10 mouse cellular contexts compared by ENCODE assay signal in the genomic region with DNA sequence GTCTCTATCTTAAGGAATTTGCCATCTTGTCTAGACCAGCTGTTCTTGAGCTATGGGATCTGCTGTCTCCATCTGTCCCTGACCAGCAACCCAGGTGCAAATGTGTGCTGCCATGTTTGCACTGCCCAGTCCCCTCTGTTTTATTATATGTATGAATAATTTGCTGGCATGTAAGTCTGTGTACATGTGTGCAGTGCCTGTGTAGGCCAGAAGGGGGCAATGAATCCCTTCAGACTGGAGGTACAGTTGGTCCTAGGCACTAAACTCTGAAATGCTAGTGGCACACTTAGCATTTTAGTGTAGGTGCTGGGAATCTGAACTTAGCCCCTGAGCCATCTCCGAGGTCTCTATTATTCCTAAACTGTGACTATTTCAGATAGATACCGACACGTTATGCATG. TPM values are rescaled to one million over a fixed set of nuclear protein-coding genes. Genes with fewer than 3 reads are reported as not detected.
DNase-seq lines count a peak whose midpoint lies in the region; ATAC-seq and TF ChIP-seq lines count a peak whose summit lies in the region.
"Had no signal": no experiment of that assay in that cellular context is flagged by ENCODE, and none has a peak within 500 bp of the region (broad histone marks: within the 10 kb centered on the region; RNA-seq: fewer than 3 reads in every experiment).

No protein-coding gene starts in this region.

- peaks cover 87% of the 10 kb centered on the region for H3K36me3 ChIP-seq in heart, embryonic 10.5 days
- H3K36me3 ChIP-seq in C2C12 (ENCODE audit: control insufficient read depth, insufficient read depth) = peaks cover 87% of the 10 kb centered on the region

- H3K9me3 ChIP-seq in heart, embryonic 10.5 days = no peaks in the 10 kb centered on the region
- H3K9me3 ChIP-seq: embryonic facial prominence, embryonic 15.5 days had no signal

- H3K27me3 ChIP-seq in heart, embryonic 10.5 days (ENCODE audit: insufficient read depth, poor library complexity, severe bottlenecking) = no peaks in the 10 kb centered on the region
- no peaks in the 10 kb centered on the region for H3K27me3 ChIP-seq in C2C12 (ENCODE audit: control insufficient read depth, insufficient read depth, insufficient read length)
- H3K27me3 ChIP-seq: embryonic facial prominence, embryonic 15.5 days had no signal

- ATAC-seq in erythroblast, adult 5-6 weeks (replicated peaks; ENCODE audit: low FRiP score, poor library complexity, severe bottlenecking) = peak; percentile 75; the same call in 1 of the 2 replicates

- H3K4me1 ChIP-seq in heart, embryonic 10.5 days = no peaks in the 10 kb centered on the region
- H3K4me1 ChIP-seq: embryonic facial prominence, embryonic 15.5 days had no signal

- H3K79me2 ChIP-seq in C2C12 (ENCODE audit: control insufficient read depth, insufficient read depth) = no peaks in the 10 kb centered on the region

- no peak overlapping the region for H3ac ChIP-seq in C2C12 (ENCODE audit: control insufficient read depth, insufficient read length, low read depth)

- WGBS in heart, embryonic 10.5 days = 85% methylated on average over 3 of the region's 3 CpGs

- H3K27ac ChIP-seq in heart, embryonic 10.5 days = no peak overlapping the region
- H3K27ac ChIP-seq: embryonic facial prominence, embryonic 15.5 days; macrophage had no signal

- no peak overlapping the region for H3K4me3 ChIP-seq in heart, embryonic 10.5 days
- H3K4me3 ChIP-seq in C2C12 (ENCODE audit: insufficient read depth, poor library complexity, severe bottlenecking) = no peak overlapping the region
- H3K4me3 ChIP-seq: embryonic facial prominence, embryonic 15.5 days had no signal

- TF ChIP-seq CTCF in C2C12 (IDR thresholded peaks at IDR 0.05; ENCODE audit: control insufficient read depth, insufficient read depth, insufficient read length) = peak; percentile 20

- no peaks in the 10 kb centered on the region for H3K79me3 ChIP-seq in C2C12 (ENCODE audit: low read depth)

- peak; percentile 90 for DNase-seq in heart, adult 11 months
- DNase-seq in heart, embryonic 10.5 days (ENCODE audit: low spot score) = no peak
- DNase-seq in adrenal gland, postnatal 10 days = peak; percentile 58
- peak; percentile 50 to 79 for DNase-seq in kidney, postnatal 36 days
- peak; percentile 56 for DNase-seq in lung, postnatal 14 days
- peak; percentile 48 to 76 for DNase-seq in spleen, postnatal 4 days (ENCODE audit: low spot score in 2 of 2)

TF ChIP-seq in C2C12, 6 proteins besides CTCF, POLR2A, EP300 and RAD21:
- TF ChIP-seq MYOD1 (IDR thresholded peaks at IDR 0.05; ENCODE audit: control insufficient read depth, insufficient read length, low read depth) = no peak
- no peak for TF ChIP-seq MYOG (IDR thresholded peaks at IDR 0.05; ENCODE audit: control insufficient read depth, extremely low read depth, insufficient read length)
- no peak for TF ChIP-seq USF1 (IDR thresholded peaks at IDR 0.05; ENCODE audit: low read depth)
- TF ChIP-seq MAX (IDR thresholded peaks at IDR 0.05) = no peak
- no peak for TF ChIP-seq FOSL1 (IDR thresholded peaks at IDR 0.05; ENCODE audit: insufficient read depth, low read length, poor library complexity, severe bottlenecking)
- TF ChIP-seq CEBPB (IDR thresholded peaks at IDR 0.05; ENCODE audit: low read depth) = no peak

RNA-seq across cellular contexts. Expression of gene Dnajc13, which starts 58.9 kb away (rescaled TPM):
- 21.5 and 23.6 TPM in 2 replicates for polyA plus RNA-seq in heart, embryonic 10.5 days (2016; fragmentation: Nextera tagmentation; extraction: Ambion mirVana)
- polyA plus RNA-seq in C2C12 (2012; fragmentation: generic; extraction: Trizol) = 13.5 TPM
- total RNA-seq in adrenal gland, postnatal 10 days (2021) = 10 to 100 TPM; 40.5 to 58.5 TPM
- total RNA-seq in erythroblast, adult 5-6 weeks (2015; ENCODE audit: low replicate concordance) = 38.7 and 57.8 TPM in 2 replicates
- total RNA-seq in erythroblast, adult 5-6 weeks (2017; ENCODE audit: low replicate concordance) = 14.1 and 27.8 TPM in 2 replicates
